Mouse (Mus musculus) lung, embryonic 14.5 days (tissue): ENCODE results near the gene Ttc32. TPM values are rescaled to one million over a fixed set of nuclear protein-coding genes. Genes with fewer than 3 reads are reported as not detected.

ENCODE experiments used
- ATAC-seq: fragments of 200-750 bp; cut with Nextera tagmentation; 2 replicates; pipeline ENCODE4 v1.8.0; 2017; ENCODE audit warnings: mild to moderate bottlenecking, moderate TSS enrichment, moderate library complexity; ENCODE audit not compliant: insufficient read depth
- DNase-seq: peaks from one replicate; pipeline ENCODE4 v3.0.0-alpha.2; 2015
- H3K27ac ChIP-seq: fragments of 300-500 bp; sonication (generic); 2 replicates; pipeline ENCODE4 v1.5.1; 2014; ENCODE audit warnings: low read depth, mild to moderate bottlenecking, moderate library complexity
- H3K27me3 ChIP-seq: fragments of 300-500 bp; sonication (generic); 2 replicates; pipeline ENCODE4 v1.6.1; 2014; ENCODE audit warnings: low read length, control low read depth; ENCODE audit not compliant: insufficient read depth
- H3K36me3 ChIP-seq: fragments of 300-500 bp; sonication (generic); 2 replicates; pipeline ENCODE4 v1.6.1; 2014; ENCODE audit warnings: control low read depth; ENCODE audit not compliant: insufficient read depth
- H3K4me1 ChIP-seq: fragments of 300-500 bp; sonication (generic); 2 replicates; pipeline ENCODE4 v1.6.1; 2014; ENCODE audit warnings: antibody characterized with exemption, control low read depth; ENCODE audit not compliant: insufficient read depth
- H3K4me2 ChIP-seq: fragments of 300-500 bp; sonication (generic); 2 replicates; pipeline ENCODE4 v1.6.1; 2014; ENCODE audit warnings: mild to moderate bottlenecking
- H3K4me3 ChIP-seq: fragments of 300-500 bp; sonication (generic); 2 replicates; pipeline ENCODE4 v1.5.1; 2014; ENCODE audit warnings: low read depth, low read length
- H3K9ac ChIP-seq: fragments of 300-500 bp; sonication (generic); 2 replicates; pipeline ENCODE4 v1.6.1; 2014
- H3K9me3 ChIP-seq: fragments of 300-500 bp; sonication (generic); 2 replicates; pipeline ENCODE4 v1.6.1; 2016; ENCODE audit warnings: low read depth, low read length, control low read depth
- CTCF ChIP-seq: IDR thresholded peaks from 2 replicates; pipeline ENCODE4 v1.5.1; 2016; ENCODE audit warnings: antibody characterized with exemption, low read depth
- WGBS: fragments of 180-500 bp; shearing (Covaris S2); extraction: QIAGEN DNeasy Blood & Tissue Kit; methylation state at CpG from one replicate; pipeline ENCODE4 v1.1.7; 2014; 5-methylcytosine and 5-hydroxymethylcytosine counted together
- polyA plus RNA-seq: library from polyadenylated mRNA; unstranded; fragments of >200 nt; fragmentation: Nextera tagmentation; extraction: Ambion mirVana; gene quantifications from 2 replicates; pipeline ENCODE4 v1.2.1, GENCODE M21; 2014

Gene Ttc32
- polyA plus RNA-seq, 1 experiment from 2014 or later: 22.6 TPM

GRCm38 (mm10) chr12:9090226-9090625 is 60.4 kb downstream of the Ttc32 start:
- Histone ChIP-seq H3K4me3 (no peak overlapping the region), H3K9me3 (no peaks in the 10 kb centered on the region), H3K27ac (no peak overlapping the region), H3K4me1 (no peaks in the 10 kb centered on the region), H3K4me2 (no peak overlapping the region), H3K27me3 (no peaks in the 10 kb centered on the region), H3K9ac (no peak overlapping the region), H3K36me3 (no peaks in the 10 kb centered on the region)
- DNase-seq (no peak), ATAC-seq (no peak)
- WGBS: 49% methylated on average over 7 of the region's 7 CpGs
- TF ChIP-seq CTCF: no peak

Other genes with a start within 250 kb of the Ttc32 start
- gene Laptm4a, start 108.3 kb upstream of the Ttc32 start, polyA plus RNA-seq: 213 and 215 TPM in 2 replicates
- gene Matn3, start 82.1 kb upstream of the Ttc32 start, polyA plus RNA-seq: 0.87 and 1.0 TPM in 2 replicates
- gene Wdr35, start 56.1 kb upstream of the Ttc32 start, polyA plus RNA-seq: 20.4 and 21.8 TPM in 2 replicates